Mouse (Mus musculus) testis, adult 2 months (tissue): ENCODE data around the gene Men1. TPM values are rescaled to one million over a fixed set of nuclear protein-coding genes. Genes with fewer than 3 reads are reported as not detected.

Experiments
- H3K27ac ChIP-seq: fragments of 200-500 bp; 2 replicates; pipeline ENCODE4 v1.5.1; 2012; ENCODE audit warnings: low read depth, low read length; ENCODE audit not compliant: control insufficient read depth, insufficient read depth
- H3K27me3 ChIP-seq: fragments of 200-500 bp; 2 replicates; pipeline ENCODE4 v1.6.1; 2012; ENCODE audit warnings: mild to moderate bottlenecking, low read length, moderate library complexity; ENCODE audit not compliant: control insufficient read depth, insufficient read depth
- H3K36me3 ChIP-seq: fragments of 200-500 bp; 2 replicates; pipeline ENCODE4 v1.6.1; 2012; ENCODE audit warnings: mild to moderate bottlenecking, low read length; ENCODE audit not compliant: control insufficient read depth, insufficient read depth
- H3K4me1 ChIP-seq: fragments of 200-500 bp; 2 replicates; pipeline ENCODE4 v1.6.1; 2012; ENCODE audit warnings: low read length; ENCODE audit not compliant: control insufficient read depth, insufficient read depth
- H3K4me3 ChIP-seq: fragments of 200-500 bp; 2 replicates; pipeline ENCODE4 v1.5.1; 2012; ENCODE audit warnings: low read depth, mild to moderate bottlenecking, low read length, moderate library complexity, mixed read lengths; ENCODE audit not compliant: control insufficient read depth
- CTCF ChIP-seq: fragments of 200-500 bp; IDR thresholded peaks from 2 replicates; pipeline ENCODE4 v1.5.1; 2012; ENCODE audit warnings: low read depth, mild to moderate bottlenecking, inconsistent platforms, low read length, moderate library complexity; ENCODE audit not compliant: control insufficient read depth, insufficient read depth, insufficient replicate concordance
- POLR2A ChIP-seq: fragments of 200-500 bp; IDR thresholded peaks from 2 replicates; pipeline ENCODE4 v1.6.1; 2012; ENCODE audit warnings: low read depth, mild to moderate bottlenecking, inconsistent platforms, low read length, moderate library complexity; ENCODE audit not compliant: control insufficient read depth
- polyA plus RNA-seq: library from polyadenylated mRNA; depleted of rRNA; stranded (reverse); fragments of >200 nt; gene quantifications from 2 replicates; pipeline ENCODE4 v1.2.3, GENCODE M21; 2012

The Men1 gene
- polyA plus RNA-seq, 1 experiment: 24.6 TPM

GRCm38 (mm10) chr19:6291117-6291781 lies 43.5 kb upstream of the Men1 start:
- H3K4me3 ChIP-seq: no peak overlapping the region
- H3K4me1 ChIP-seq: peaks cover 12% of the 10 kb centered on the region
- H3K27ac ChIP-seq: 0 out of 2 replicates have a peak overlapping the region, but pooled peaks have one; percentile 0
- TF ChIP-seq CTCF (no peak), POLR2A (no peak)
- H3K27me3 ChIP-seq: no peaks in the 10 kb centered on the region
- H3K36me3 ChIP-seq: no peaks in the 10 kb centered on the region

- Histone ChIP-seq H3K4me1 (peaks cover 8% of the 10 kb centered on the region; the same call in 1 of the 2 replicates), H3K4me3 (no peak overlapping the region), H3K27ac (no peak overlapping the region), H3K36me3 (no peaks in the 10 kb centered on the region; the same call in 1 of the 2 replicates), H3K27me3 (no peaks in the 10 kb centered on the region)
- no peak for TF ChIP-seq CTCF
- TF ChIP-seq POLR2A: no peak
Measured at GRCm38 (mm10) chr19:6292262-6292661, 42.5 kb upstream of the Men1 start.

GRCm38 (mm10) chr19:6294301-6294700 lies 40.5 kb upstream of the Men1 start:
- Histone ChIP-seq H3K4me1 (peaks cover 4% of the 10 kb centered on the region; the same call in 1 of the 2 replicates), H3K27me3 (no peaks in the 10 kb centered on the region), H3K4me3 (no peak overlapping the region), H3K36me3 (no peaks in the 10 kb centered on the region; the same call in 1 of the 2 replicates), H3K27ac (no peak overlapping the region)
- TF ChIP-seq POLR2A (no peak), CTCF (no peak)

GRCm38 (mm10) chr19:6296551-6297210 lies 38.1 kb upstream of the Men1 start:
- no peaks in the 10 kb centered on the region; the same call in 1 of the 2 replicates for H3K36me3 ChIP-seq
- no peak for TF ChIP-seq POLR2A
- no peak for TF ChIP-seq CTCF
- H3K4me3 ChIP-seq: no peak overlapping the region
- no peaks in the 10 kb centered on the region; the same call in 1 of the 2 replicates for H3K4me1 ChIP-seq
- H3K27ac ChIP-seq: no peak overlapping the region
- no peaks in the 10 kb centered on the region for H3K27me3 ChIP-seq

- H3K27me3 ChIP-seq: no peaks in the 10 kb centered on the region
- H3K36me3 ChIP-seq: no peaks in the 10 kb centered on the region; the same call in 1 of the 2 replicates
- H3K27ac ChIP-seq: no peak overlapping the region
- TF ChIP-seq CTCF: no peak
- TF ChIP-seq POLR2A: no peak
- H3K4me3 ChIP-seq: no peak overlapping the region
- H3K4me1 ChIP-seq: no peaks in the 10 kb centered on the region
Measured at GRCm38 (mm10) chr19:6297641-6298040, 37.1 kb upstream of the Men1 start.

GRCm38 (mm10) chr19:6299003-6299402 lies 35.8 kb upstream of the Men1 start:
- no peaks in the 10 kb centered on the region; the same call in 1 of the 2 replicates for H3K36me3 ChIP-seq
- H3K27ac ChIP-seq: no peak overlapping the region
- no peaks in the 10 kb centered on the region for H3K4me1 ChIP-seq

More at GRCm38 (mm10) chr19:6299003-6299402, 35.8 kb upstream of the Men1 start:
- Histone ChIP-seq H3K27me3 (no peaks in the 10 kb centered on the region), H3K4me3 (no peak overlapping the region)
- TF ChIP-seq CTCF (no peak), POLR2A (no peak)
